In the genomic region with DNA sequence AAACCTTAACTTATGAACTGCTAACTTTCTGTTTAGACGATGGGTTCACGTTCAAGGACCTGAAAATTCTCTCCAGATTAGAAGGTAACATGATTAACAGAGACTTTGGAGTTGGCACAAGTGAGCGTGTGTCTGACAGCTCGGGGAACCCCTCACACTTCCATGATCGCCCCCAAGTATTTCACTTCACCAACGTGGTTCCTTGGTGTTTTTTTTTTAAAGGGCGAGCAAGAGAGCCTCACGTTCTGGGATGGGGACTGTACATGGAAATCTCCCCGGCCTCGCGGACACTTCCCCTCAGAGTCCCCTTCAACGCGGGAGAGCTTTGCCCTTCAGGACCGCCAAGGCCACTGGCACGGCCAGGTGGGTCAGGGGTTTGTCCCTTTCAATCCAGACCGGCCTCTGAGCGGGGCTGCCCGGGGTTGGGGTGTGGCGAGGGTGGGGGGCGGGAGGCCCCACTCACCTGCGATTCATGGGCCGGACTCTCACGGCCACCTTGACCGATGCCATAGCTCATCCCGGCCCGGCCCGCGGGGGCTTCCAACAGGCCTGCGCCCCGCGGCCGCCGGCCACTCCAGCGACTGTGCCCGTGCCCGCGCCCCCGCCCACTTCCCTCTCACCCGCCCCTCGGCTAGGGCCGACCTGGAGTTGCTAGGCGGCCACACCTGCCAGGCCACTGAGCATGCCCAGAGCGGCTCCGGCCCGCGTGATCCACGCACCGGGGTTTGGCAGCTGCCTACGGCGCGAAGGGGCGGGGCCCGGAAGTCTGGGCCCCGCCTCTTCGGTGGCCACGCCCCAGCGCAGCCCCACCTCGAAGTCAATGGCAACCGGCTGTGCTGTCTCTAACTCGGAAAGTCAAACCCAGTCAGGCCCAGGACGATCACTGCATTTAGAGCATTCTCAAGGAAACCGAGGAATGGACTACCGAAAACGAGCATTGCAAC, we compare ENCODE assay signal across 8 mouse cellular contexts. TPM values are rescaled to one million over a fixed set of nuclear protein-coding genes. Genes with fewer than 3 reads are reported as not detected.
DNase-seq lines count a peak whose midpoint lies in the region; ATAC-seq and TF ChIP-seq lines count a peak whose summit lies in the region.

A gene (minus strand): TSS at position 670 of the 944 bp plus-strand sequence.

- peaks cover 24% of the 10 kb centered on the region for H3K4me1 ChIP-seq in G1E (ENCODE audit: insufficient read depth, low read depth, low read length)
- H3K4me1 ChIP-seq in cerebellum, adult 2 months (ENCODE audit: control insufficient read depth, insufficient read depth, low read length) = no peaks in the 10 kb centered on the region; the same call in 1 of the 2 replicates
- H3K4me1 ChIP-seq in forebrain, postnatal 0 days (ENCODE audit: insufficient read depth) = 0 out of 2 replicates have a peak, but pooled peaks cover 7% of the 10 kb centered on the region
- 0 out of 2 replicates have a peak, but pooled peaks cover 15% of the 10 kb centered on the region for H3K4me1 ChIP-seq in lung, embryonic 15.5 days

- no peak for TF ChIP-seq CTCF in G1E (IDR thresholded peaks at IDR 0.05; ENCODE audit: low read depth, low read length)
- no peak for TF ChIP-seq CTCF in cerebellum, adult 2 months (IDR thresholded peaks at IDR 0.05; ENCODE audit: borderline replicate concordance, insufficient read depth, low read depth, low read length)
- TF ChIP-seq CTCF in forebrain, postnatal 0 days (IDR thresholded peaks at IDR 0.05; ENCODE audit: low read depth) = no peak

- no peaks in the 10 kb centered on the region for H3K36me3 ChIP-seq in G1E (replicated peaks)
- H3K36me3 ChIP-seq in forebrain, postnatal 0 days (ENCODE audit: insufficient read depth) = no peaks in the 10 kb centered on the region
- H3K36me3 ChIP-seq in lung, embryonic 15.5 days = no peaks in the 10 kb centered on the region

- under 1% methylated on average over 62 of the region's 64 CpGs for WGBS in cerebellum, adult 2 months
- WGBS in forebrain, postnatal 0 days = under 1% methylated on average over 64 of the region's 64 CpGs
- WGBS in lung, embryonic 15.5 days = under 1% methylated on average over 54 of the region's 64 CpGs

- ATAC-seq in G1E (ENCODE audit: extremely low read depth, insufficient number of reproducible peaks, low FRiP score, poor library complexity, severe bottlenecking) = peak; percentile 62
- peak; percentile 81 for ATAC-seq in forebrain, postnatal 0 days
- ATAC-seq in lung, embryonic 15.5 days (ENCODE audit: borderline replicate concordance, extremely low read depth, low FRiP score, low TSS enrichment) = peak; percentile 93

- H3K4me3 ChIP-seq in G1E (ENCODE audit: low read depth, low read length) = peak within 1 kb of the TSS; percentile 82
- H3K4me3 ChIP-seq in cerebellum, adult 2 months (replicated peaks; ENCODE audit: insufficient read depth, low read depth, low read length) = peak within 1 kb of the TSS; percentile 95
- H3K4me3 ChIP-seq in forebrain, postnatal 0 days (ENCODE audit: low read depth, low read length) = peak within 1 kb of the TSS; percentile 68
- H3K4me3 ChIP-seq in lung, embryonic 15.5 days = peak within 1 kb of the TSS; percentile 84

- no peaks in the 10 kb centered on the region for H3K27me3 ChIP-seq in G1E (ENCODE audit: insufficient read depth, low read length)
- H3K27me3 ChIP-seq in cerebellum, adult 2 months (ENCODE audit: control insufficient read depth, insufficient read depth, low read length) = no peaks in the 10 kb centered on the region
- no peaks in the 10 kb centered on the region for H3K27me3 ChIP-seq in forebrain, postnatal 0 days (ENCODE audit: insufficient read depth, low read length)
- H3K27me3 ChIP-seq in lung, embryonic 15.5 days = no peaks in the 10 kb centered on the region

- no peak within 1 kb of the TSS for H3K27ac ChIP-seq in cerebellum, adult 2 months (ENCODE audit: insufficient read depth, low read length)
- peak within 1 kb of the TSS; percentile 60 for H3K27ac ChIP-seq in forebrain, postnatal 0 days (ENCODE audit: low read depth, low read length)
- H3K27ac ChIP-seq in lung, embryonic 15.5 days = peak within 1 kb of the TSS; percentile 76

- TF ChIP-seq POLR2A in cerebellum, adult 2 months (IDR thresholded peaks at IDR 0.05; ENCODE audit: borderline replicate concordance, insufficient read depth, low read length) = peak; percentile 42; the same call in 1 of the 2 replicates

- peak within 1 kb of the TSS; percentile 98 for H3K4me2 ChIP-seq in forebrain, postnatal 0 days (ENCODE audit: low read depth)
- peak within 1 kb of the TSS; percentile 85 for H3K4me2 ChIP-seq in lung, embryonic 15.5 days

- no peaks in the 10 kb centered on the region for H3K9me3 ChIP-seq in G1E (replicated peaks)
- no peaks in the 10 kb centered on the region for H3K9me3 ChIP-seq in forebrain, postnatal 0 days (ENCODE audit: low read length)
- H3K9me3 ChIP-seq in lung, embryonic 15.5 days = no peaks in the 10 kb centered on the region

- DNase-seq in G1E (ENCODE audit: low spot score) = peak; percentile 78
- DNase-seq in cerebellum, adult 2 months = peak; percentile 91
- peak; percentile 87 for DNase-seq in forebrain, postnatal 0 days
- DNase-seq in heart, postnatal 4 days = peak; percentile 95
- peak; percentile 87 for DNase-seq in layer of hippocampus, adult 8-10 months (ENCODE audit: low spot score in 2 of 2)
- peak; percentile 92 for DNase-seq in ovary, adult 18-20 months (ENCODE audit: low spot score)
- peak; percentile 95 for DNase-seq in thymus, postnatal 0 days (ENCODE audit: low spot score)

- peak within 1 kb of the TSS; percentile 79 for H3K9ac ChIP-seq in forebrain, postnatal 0 days
- H3K9ac ChIP-seq in lung, embryonic 15.5 days = peak within 1 kb of the TSS; percentile 77

RNA-seq across cellular contexts. Expression of the gene that starts here (rescaled TPM):
- total RNA-seq in G1E (2014; fragmentation: Nextera tagmentation) (16.9 and 17.6 TPM in 2 replicates), G1E (2017) (15.6 and 17.2 TPM in 2 replicates)
- polyA plus RNA-seq in G1E (2012) = 3.5 and 3.9 TPM in 2 replicates
- polyA plus RNA-seq in cerebellum, adult 2 months (2012; rRNA removed) = 7.5 and 8.0 TPM in 2 replicates
- 7.2 and 9.9 TPM in 2 replicates for total RNA-seq in forebrain, postnatal 0 days (2014; rRNA removed)
- 1.3 and 2.7 TPM in 2 replicates for polyA plus RNA-seq in forebrain, postnatal 0 days (2015; fragmentation: Nextera tagmentation; extraction: Ambion mirVana)
- 10 to 100 TPM; 24.9 to 27.0 TPM for total RNA-seq in heart, postnatal 4 days (2021)
- total RNA-seq in layer of hippocampus, adult 8-10 months (2022) = 10 to 100 TPM; 11.7 to 14.2 (median 13.6) TPM
- polyA plus RNA-seq in lung, embryonic 15.5 days (2015; fragmentation: Nextera tagmentation; extraction: Ambion mirVana) = 9.3 and 10.3 TPM in 2 replicates
- 7.3 and 7.9 TPM in 2 replicates for polyA plus RNA-seq in thymus, postnatal 0 days (2015; fragmentation: Nextera tagmentation; extraction: Ambion mirVana)
